Mouse (Mus musculus): ENCODE results near the gene Ntmt1.

The Ntmt1 gene

DNA sequence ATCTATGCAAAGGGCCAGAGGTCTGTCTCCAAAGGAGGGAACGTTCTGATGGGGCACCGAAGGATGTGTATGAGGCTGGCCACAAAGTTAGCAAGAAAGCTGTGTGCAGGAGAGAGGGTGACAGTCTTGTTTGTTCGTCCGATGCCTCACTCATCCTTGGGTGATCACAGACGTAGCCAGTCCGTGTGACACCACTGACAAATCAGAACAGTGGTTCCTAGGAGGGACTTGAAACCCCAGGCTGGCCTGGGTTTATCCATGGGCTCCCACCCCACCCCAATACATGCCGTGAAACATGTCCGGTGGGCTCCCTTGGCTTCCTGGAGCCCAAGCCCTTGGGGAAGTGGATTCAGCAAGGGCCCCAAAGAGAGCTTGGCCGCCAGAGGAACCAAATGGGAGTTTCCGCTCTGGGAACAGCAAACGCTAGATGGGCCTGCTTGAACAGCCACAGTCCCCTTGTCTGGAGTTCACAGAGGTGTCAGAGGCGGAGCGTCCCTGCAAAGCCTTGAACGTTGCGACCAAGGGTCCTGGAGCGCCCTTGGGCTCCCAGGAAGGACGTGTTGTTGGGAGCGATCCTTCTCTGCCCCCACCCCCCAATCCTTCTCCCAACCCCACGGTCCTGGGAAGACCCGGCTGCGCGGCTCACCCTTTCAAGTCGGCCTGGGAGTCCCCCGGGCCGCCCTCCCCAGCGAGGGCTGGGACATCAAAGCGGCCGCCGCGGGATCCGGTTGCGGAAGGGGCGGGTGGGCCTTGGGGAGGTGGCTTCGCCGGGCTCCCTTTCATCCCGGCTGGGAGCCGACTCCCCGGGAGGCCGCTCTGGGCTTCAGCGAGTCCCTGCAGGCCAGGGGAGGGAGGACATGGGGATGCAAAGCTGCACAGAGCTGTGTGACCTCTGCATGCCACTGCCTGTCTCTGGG is 23.3 kb upstream of the Ntmt1 start:
- DNase-seq = peak; percentile 89 to 93

DNA sequence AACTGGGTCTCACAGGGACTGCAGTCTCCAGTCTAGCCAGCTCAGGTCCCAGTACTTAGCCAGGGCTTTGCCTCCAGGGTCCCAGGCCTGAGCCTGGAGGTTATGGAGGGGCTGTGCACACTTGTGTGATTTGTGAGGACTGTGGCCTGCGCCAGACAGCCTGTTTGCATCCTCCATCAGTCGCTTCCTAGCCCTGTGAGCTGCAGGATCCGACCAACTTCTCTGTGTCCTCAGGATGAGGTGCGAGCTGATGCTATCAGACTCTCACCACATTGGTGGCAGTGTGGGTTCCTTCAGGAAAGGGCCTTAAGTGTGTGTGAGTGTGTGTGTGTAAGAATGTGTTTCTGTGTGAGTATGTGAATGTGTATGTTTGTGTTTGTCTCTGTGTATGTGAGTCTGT is 20.2 kb upstream of the Ntmt1 start:
- DNase-seq = no peak

DNA sequence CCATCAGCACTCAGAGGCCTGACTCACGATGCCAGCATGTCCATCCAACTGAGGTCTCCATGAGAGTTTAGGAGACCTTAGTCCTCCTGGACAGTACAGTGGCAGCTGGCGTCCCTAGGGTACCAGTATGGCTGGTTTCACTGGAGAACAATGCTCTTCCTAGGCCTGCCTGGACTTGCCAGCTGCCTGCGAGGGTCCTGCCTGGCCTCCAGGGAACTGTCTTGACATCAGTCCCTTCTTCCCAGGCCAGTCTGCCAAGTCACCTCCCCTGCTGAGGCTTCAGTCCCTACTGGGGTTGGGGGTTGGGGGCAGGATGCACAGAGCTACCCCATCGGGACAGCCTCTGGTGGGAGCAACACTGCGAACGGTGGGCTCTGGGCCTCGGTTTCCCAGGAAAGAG is 15.6 kb upstream of the Ntmt1 start:
- DNase-seq = no peak

DNA sequence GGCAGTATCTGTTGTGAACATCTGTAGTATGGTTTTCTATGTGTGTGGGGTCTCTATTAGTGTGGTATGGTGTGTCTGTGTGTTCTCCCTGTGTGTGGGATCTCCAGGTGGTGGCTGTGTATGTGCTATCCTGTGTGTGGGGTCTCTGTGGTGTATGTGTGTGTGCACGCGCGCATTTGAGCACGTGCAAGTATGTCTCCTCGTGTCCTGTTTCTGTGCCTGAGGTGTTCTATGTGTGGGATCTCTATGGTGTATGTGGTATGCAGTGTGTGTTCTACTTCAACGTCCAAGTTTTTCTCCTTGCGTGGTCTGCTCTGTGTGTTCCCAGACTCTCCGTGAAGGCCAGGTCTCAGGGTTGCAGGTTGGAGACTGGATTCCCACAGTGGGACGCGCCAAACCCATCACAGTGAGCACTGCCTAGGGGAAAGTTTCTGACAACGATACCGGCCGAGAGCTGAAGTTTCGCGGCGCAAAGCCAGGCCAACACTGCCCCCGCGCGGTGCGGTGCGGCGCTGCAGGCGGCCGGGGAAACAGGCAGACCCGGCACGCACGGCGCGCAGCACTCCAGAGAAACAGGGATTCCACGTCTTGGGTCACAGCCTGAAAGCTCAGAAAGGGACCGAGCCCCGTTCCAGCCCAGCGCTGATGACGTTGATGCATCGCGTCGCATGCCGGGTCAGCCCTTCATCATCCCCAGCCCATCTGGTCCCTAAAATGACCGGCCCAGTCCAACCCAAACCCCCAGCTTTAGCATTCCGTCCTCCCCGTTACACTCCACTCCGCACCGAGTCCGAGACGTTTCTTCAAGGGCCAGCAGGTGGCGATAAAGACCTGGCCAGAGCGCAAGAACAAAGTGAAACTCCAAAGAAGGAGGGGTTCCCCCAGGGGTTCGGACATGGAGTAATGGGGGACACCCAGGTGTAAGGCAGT is 13.2 kb upstream of the Ntmt1 start:
- peak; percentile 98 for DNase-seq

DNA sequence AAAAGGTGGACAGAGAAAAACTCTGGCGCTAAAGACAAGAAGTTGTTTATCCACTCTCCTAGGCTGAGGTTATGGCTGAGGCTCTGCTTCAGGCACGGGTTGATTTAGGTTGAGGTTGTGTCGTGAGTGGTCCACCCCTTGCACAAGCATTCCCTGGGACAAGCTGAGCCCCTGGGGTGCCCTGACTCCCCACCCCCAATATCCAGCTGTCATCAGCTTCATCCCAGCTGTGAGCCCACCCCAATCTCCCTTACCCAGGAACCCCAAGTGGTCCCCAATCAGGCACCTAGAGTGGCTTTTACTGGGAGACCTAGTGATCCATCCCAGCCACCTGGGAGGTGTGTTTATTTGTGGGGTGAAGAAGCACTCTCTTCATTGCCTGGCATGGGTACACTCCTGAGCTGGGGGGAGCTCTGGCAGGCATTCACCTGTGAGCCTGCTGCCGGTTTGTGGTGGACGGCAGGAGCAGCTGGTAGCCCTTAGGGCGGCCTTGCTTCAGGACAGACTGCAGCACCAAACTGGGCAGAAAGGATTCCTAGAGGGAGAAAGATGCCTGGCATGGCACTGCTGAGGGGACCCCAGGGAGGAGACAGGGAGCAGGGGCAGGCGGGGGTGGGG is 12.2 kb upstream of the Ntmt1 start:
- no peak for DNase-seq

DNA sequence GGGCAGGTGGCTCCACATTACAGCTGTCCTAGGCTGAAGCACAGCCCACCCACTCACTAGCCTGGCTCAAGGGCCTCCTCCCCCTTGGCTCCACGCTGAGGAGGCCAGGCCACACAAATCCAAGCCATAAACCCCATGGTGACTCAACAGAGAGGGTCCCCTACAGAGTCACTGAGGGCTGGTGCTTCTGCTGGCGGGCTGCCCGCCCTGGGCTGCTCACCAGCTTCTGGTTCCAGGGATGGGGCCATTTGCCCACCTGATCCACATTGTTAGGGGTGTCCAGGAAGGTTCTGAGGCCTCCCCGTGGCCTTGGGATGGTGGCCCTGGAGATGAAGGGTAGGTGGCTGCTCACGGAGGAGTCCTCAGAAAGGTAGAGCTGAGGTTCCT is 11.7 kb upstream of the Ntmt1 start:
- peak in 1 of 2 experiments; percentile 25 for DNase-seq

DNA sequence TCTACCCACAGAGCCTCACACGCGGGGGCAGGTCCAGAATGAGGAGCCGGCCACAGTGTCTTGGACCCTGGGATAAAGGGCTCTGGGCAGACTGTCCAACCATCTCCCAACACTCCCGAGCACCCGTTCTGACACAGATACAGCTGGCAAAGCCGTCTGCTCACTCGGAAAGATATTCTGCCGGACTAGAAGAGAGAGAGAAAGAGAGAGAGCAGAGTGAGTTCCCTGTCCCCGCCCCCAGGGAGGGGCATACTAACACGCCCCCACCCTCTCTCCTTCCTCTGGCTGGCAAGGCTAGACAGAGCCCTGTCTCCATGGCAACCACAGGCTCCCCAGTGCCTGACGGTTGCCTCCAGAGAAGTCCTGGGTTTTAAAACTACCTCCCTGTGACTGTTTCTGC is 11.2 kb upstream of the Ntmt1 start:
- peak; percentile 77 to 87 for DNase-seq

DNA sequence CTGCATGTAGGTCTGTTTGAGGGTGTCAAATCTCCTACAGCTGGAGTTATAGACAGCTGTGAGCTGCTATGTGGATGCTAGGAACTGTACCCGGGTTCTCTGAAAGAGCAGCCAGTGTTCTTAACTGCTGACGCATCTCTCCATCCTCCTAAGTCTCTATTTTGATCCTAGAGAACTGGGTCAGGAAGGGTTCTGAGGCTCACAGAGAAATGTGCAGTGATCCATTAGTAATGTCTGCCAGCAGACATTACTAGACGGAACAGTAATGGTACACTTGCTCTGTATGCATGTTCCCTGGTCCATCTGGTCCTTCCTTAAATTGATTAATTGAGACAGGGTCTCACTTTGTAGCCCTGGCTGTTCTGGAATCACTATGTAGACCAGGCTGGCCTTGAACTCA is 8.2 kb upstream of the Ntmt1 start:
- DNase-seq = no peak

DNA sequence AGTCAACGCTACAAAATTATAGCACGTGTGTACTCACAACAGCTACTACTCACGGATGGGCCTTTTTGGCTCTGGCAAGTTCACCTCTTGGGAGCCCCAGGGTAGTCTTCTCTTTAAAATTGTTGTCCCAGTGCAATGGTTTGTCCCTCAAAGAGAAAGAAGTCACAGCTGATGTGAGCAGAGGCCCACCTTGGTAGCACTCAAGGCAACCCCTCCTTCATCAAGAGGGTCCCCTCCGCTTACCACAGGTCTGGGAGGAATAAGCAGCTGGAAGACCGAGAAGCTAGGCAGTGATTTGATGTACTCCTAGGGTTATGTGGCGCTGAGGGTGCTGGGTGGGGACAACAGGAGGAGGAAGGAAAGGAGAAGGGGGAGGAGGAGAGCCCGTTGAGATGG is 7.0 kb upstream of the Ntmt1 start:
- no peak for DNase-seq

DNA sequence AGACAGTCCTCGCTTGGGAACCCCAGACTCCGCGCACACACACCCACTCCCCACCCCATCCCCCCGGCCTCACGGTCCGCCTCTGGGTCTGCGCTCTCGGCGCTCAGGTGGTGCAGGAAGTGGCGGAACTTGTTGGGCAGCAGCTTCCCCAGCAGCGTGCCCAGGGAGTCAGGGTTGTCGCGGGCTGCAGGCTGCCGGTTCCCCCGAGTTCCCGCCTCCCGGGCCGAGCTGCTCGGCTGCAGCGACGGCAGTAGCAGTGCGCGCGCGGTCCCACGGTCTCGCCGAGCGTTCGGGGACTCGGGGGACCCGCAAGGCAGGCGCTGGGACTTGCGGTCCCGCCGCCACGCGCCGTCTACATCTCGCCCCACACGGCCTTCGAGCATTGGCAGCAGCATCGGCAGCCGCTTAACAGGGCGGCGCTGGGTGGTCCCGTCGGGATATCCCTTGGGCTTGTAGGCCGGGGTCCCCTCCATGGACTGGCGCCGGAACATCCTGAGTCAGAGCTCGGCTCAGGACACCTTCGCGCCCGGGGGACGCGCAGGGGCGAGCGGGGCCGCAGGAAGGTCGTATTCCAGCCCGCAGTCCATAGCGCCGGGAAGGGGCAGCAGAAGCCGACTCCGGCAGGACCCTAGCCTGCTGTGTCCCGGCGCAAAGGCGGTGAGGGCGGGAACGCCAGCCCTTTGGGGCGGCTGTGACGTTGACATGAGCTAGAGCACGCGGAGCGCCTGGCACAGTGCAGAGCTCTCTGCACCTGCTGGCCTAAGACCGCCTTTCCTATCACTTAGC is 6.4 kb upstream of the Ntmt1 start:
- peak; percentile 59 to 71 for DNase-seq

DNA sequence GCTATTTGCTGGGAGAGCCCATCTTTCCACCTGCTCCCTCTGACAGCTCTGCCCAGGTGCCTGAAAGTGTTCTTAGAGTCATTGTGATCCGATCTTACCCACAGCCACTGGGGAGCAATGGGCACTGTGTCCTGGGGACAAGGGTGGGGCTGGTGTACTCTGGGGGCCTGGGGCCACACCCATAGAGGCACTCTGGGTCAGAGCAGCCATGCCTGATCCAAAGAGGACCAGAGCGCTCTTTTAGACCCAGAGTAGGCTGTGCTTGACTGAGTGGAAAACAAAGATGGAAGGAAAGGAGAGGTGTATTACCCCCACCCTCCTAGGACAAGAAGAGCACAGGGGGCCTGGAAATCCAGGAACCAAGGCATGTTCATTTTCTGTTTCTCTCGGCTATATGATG is 4.0 kb upstream of the Ntmt1 start, which contains the start of gene 1700001O22Rik:
TSS of gene 1700001O22Rik (minus strand) at position 58 of the 400 bp plus-strand sequence.
- DNase-seq = no peak

DNA sequence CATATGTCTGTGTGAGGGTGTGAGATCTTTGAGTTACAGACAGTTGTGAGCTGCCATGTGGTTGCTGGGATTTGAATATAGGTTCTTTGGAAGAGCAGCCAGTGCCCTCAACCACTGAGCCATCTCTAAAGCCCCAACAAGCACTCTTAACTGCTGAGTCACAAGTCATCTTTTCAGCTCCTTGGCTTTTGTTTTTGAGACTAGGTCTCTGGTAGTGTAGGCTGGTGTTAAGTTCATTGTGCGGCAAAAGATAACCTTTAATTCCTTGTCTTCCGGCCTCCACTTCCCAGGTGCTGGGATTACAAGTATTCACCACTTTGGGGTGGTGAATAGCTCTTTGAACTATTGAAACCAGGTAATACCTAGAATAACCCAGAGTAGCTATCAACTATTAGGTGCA is 1.6 kb upstream of the Ntmt1 start:
- no peak for DNase-seq

DNA sequence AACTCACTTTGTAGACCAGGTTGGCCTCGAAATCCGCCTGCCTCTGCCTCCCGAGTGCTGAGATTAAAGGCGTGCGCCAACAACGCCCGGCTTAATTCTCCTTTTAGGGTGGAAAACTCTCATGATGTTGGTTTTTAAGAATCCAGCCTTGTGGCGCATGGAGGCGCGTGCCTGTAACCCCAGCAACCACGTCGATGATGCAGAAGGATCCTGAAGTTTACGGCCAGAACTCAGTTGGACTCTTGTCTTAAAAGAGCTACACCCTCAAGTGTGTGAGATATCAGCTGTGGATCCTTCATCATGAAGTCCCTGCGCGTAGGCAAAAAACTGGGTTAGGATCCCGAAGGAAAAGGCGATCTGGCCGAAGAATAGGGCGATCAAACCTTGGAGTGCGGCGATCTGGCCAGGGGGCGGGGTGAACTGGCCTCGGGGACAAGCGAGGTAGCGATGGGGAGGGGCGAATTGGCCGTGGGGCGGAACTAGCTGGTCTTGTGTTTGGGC is 429 bp upstream of the Ntmt1 start:
- no peak for DNase-seq

DNA sequence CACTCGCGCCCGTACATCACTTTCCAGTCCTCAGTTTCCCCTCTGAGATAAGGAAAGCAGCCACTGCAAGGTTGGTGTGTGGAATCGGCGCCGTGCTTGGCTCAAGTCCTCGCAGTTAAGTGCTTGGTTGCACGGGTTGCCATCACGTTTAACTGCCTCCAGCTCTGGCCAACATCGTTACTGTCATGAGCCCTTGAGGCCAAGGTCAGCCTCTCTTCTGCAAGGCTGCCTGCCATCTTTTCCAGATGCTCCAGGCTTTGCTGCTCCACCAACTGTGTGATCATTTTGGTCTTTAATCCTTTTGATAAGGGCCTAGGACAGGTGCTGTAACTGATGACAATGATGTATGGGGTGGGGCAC is 650 bp downstream of the Ntmt1 start:
- DNase-seq = no peak

DNA sequence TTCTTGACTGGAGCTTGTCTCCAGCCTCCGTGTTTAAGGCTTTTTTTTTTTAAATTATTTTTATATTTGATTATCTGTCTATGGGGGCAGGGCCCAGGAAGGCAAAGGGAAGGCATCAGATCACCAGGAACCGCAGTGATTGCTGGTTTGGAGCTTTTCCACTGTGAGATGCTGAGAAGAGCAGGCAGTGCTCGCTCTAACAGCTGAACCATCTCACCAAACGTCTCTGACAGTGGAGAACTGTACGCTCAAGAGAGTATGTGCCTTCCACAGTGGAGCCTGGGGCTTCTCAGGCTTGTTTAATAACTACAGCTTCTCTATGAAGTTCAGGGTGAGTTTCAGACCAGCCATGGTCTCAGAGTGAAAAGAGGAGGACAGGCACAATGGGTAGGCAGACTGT is 1.9 kb downstream of the Ntmt1 start:
- DNase-seq = peak in 1 of 2 experiments; percentile 27

DNA sequence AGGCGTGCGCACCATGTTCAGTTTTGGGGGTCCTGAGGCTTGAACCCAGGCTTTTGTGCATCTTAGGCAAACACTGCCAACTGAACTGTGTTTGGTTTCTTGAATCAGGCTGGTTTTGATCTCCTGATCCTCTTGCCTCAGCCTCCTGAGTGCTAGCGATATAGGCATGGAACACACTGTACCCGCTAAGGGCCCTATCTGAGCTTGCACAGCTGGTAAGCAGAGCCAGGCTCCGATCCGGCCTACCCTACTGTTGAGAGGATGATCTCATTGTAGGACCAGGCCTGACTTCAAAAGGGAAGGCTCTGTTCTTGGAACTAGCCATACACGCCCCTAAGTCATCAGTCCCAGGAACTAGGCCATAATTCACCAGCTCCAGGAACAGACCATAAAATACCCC is 2.9 kb downstream of the Ntmt1 start:
- no peak for DNase-seq

DNA sequence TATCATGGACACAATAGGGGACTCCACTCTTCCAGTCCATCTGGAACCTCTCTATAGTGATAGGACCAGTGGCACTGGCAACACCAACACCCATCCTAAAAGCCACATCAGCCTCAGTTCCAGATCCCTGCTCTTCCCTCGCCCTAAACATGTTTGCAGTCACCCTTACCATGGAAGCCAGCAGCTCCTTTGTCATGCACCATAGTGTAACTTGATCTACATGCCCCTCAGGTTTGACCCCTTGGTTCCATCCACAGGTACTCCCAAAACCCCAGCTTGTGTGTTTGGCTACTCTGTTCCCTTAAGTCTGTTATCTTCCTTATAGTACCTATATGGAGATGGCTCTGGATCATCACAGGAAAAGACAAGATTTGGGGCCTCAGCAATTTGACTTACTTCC is 8.8 kb downstream of the Ntmt1 start:
- DNase-seq = no peak

DNA sequence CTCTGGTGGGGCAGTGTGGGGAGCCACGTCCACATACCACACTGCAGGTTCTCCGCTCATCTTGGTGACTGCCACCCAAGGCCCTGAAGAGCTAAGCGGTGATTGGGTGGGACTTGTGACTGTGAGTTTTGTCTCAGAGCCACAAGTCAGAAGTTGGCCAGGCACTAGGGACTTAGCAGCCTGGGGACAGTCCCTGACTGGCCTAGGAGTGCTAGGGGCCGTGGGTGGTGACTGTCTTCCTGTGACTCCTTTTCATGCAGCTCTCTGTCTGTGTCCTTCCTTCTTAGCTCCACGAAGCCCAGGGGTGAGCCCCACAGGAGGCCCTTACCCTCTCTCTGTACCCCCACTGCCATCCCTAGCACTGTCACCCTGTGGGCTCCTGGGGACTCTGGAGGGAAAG is 12.2 kb downstream of the Ntmt1 start:
- no peak for DNase-seq

DNA sequence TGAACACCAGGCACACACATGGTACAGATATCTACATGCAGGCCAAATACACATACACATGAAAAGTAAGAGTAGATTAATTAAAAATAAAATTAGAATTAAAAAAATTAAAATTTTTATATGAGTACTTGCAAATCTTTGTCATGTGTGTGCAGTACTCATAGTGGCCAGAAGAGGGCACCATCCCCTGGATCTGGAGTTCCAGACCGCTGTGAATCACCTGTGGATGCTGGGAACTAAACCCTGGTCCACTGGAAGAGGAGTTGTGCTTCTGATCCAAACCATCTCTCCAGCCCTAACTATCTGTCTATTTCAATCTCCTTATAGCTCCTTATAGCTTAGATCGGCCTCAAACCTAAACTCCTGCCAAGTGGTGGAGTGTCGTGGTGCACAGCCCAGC is 13.4 kb downstream of the Ntmt1 start:
- no peak for DNase-seq

DNA sequence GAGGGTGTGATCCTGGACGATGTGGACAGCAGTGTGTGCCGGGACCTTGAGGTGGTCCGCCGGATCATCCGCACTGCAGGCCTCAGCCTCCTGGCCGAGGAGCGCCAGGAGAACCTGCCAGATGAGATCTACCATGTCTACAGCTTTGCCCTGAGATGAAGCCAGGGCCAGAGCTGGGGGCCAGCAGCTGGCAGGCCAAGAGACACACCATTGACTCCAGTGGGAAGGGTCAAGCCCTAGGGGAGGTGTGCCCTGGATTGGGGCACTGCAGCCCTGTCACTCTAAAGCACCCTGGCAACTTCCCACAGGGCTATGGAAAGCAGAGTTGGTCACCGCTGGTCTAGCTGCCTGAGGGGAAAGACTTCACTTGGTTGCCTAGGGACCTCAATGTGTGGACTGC is 14.8 kb downstream of the Ntmt1 start:
- no peak for DNase-seq

DNA sequence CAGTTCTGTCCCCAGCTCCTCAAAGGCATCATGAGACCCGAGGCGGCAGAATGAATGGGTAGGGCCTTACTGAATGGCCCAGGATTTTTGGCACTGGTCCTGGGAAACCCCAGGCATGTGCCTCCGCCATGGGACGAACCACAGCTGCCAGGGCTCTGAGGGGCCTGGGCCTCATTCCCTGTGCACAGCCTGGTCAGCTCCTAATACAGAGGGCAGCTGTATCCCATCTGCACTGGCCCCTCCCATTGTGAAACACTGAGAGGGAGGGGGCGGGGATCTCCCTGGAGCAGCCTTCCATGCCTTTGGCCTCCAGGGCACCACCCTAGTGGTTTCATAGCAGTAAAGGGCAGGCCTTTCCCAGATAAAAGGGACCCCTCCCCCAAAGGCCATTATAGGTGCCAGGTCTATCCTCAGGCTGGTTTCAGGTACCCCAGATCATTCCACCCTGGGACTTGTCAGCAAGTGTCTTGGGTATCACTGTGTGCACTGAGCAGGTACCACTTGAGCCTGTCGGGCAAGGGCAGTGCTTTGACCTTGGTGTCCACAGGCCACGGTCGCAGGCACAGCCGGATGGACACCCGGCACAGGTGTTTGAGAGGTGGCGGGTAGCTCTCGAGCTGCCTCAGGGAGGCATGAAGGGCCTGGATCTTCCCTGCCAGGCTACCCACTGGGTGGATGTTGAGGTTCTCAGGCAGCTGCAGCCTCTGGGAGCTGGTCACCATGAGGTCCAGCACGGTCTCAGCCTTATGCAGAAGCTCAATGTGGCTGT is 15.9 kb downstream of the Ntmt1 start:
- DNase-seq = peak; percentile 87 to 91
